In genomic region chr11:110336814-110337288, GRCm38 (mm10) we compare ENCODE assay signal across 8 mouse cellular contexts. TPM values are rescaled to one million over a fixed set of nuclear protein-coding genes. Genes with fewer than 3 reads are reported as not detected.
DNase-seq lines count a peak whose midpoint lies in the region; ATAC-seq and TF ChIP-seq lines count a peak whose summit lies in the region.

No protein-coding gene starts in this region.

- H3K9ac ChIP-seq in forebrain, embryonic 14.5 days (ENCODE audit: low read length) = peak overlapping the region; percentile 75
- peak overlapping the region; percentile 71 for H3K9ac ChIP-seq in liver, embryonic 12.5 days

- H3K4me1 ChIP-seq in forebrain, embryonic 14.5 days (ENCODE audit: control insufficient read depth, insufficient read depth, low read length) = 0 out of 2 replicates have a peak, but pooled peaks cover 3% of the 10 kb centered on the region
- H3K4me1 ChIP-seq in liver, embryonic 12.5 days = peaks cover 16% of the 10 kb centered on the region; the same call in 1 of the 2 replicates

- no peak overlapping the region for H3K27ac ChIP-seq in forebrain, embryonic 14.5 days (ENCODE audit: low read depth, low read length)
- H3K27ac ChIP-seq in liver, embryonic 12.5 days = no peak overlapping the region

- peak overlapping the region; percentile 77 for H3K4me3 ChIP-seq in forebrain, embryonic 14.5 days (ENCODE audit: low read depth, low read length)
- H3K4me3 ChIP-seq in liver, embryonic 12.5 days = peak overlapping the region; percentile 76
- peak overlapping the region; percentile 52 for H3K4me3 ChIP-seq in myocyte

- peak; percentile 47 for ATAC-seq in forebrain, embryonic 14.5 days
- ATAC-seq in liver, embryonic 12.5 days = no peak

- TF ChIP-seq POLR2A in myocyte (IDR thresholded peaks at IDR 0.05; ENCODE audit: insufficient read length, low read depth) = no peak

- H3ac ChIP-seq in myocyte (ENCODE audit: control insufficient read depth, insufficient read length) = peak overlapping the region; percentile 31

- peaks cover 6% of the 10 kb centered on the region for H3K79me2 ChIP-seq in myocyte (ENCODE audit: control insufficient read depth, insufficient read depth)

- H3K9me3 ChIP-seq in forebrain, embryonic 14.5 days (replicated peaks; ENCODE audit: control insufficient read depth, low read length) = no peaks in the 10 kb centered on the region
- no peaks in the 10 kb centered on the region for H3K9me3 ChIP-seq in liver, embryonic 12.5 days (replicated peaks)

- peak; percentile 31 to 42 for DNase-seq in right cerebral cortex, postnatal 10 days (ENCODE audit: low spot score in 2 of 2)
- DNase-seq in right cerebral cortex, adult 18-20 months = no peak
- DNase-seq in adrenal gland, postnatal 25 days = peak; percentile 16
- peak; percentile 47 for DNase-seq in forebrain, embryonic 14.5 days (ENCODE audit: low spot score)
- peak; percentile 25 for DNase-seq in induced T-regulatory cell, adult 2 months (ENCODE audit: low read depth)
- DNase-seq in thymus, postnatal 14 days = no peak

- under 1% methylated on average over 18 of the region's 18 CpGs for WGBS in forebrain, embryonic 14.5 days
- WGBS in liver, embryonic 12.5 days (ENCODE audit: insufficient replicate concordance) = 2% methylated on average over 18 of the region's 18 CpGs

- H3K27me3 ChIP-seq in forebrain, embryonic 14.5 days (replicated peaks; ENCODE audit: control insufficient read depth, insufficient read depth, low read length) = no peaks in the 10 kb centered on the region
- peaks cover 30% of the 10 kb centered on the region for H3K27me3 ChIP-seq in liver, embryonic 12.5 days (replicated peaks)
- no peaks in the 10 kb centered on the region for H3K27me3 ChIP-seq in myocyte (ENCODE audit: control insufficient read depth, insufficient read depth, insufficient read length)

- H3K4me2 ChIP-seq in forebrain, embryonic 14.5 days (ENCODE audit: low read length) = peak overlapping the region; percentile 85
- H3K4me2 ChIP-seq in liver, embryonic 12.5 days = peak overlapping the region; percentile 98
- peak overlapping the region; percentile 94 for H3K4me2 ChIP-seq in myocyte (ENCODE audit: low read depth)

- H3K36me3 ChIP-seq in forebrain, embryonic 14.5 days (ENCODE audit: control insufficient read depth, insufficient read depth, low read length) = no peaks in the 10 kb centered on the region
- H3K36me3 ChIP-seq in liver, embryonic 12.5 days = no peaks in the 10 kb centered on the region
- no peaks in the 10 kb centered on the region for H3K36me3 ChIP-seq in myocyte (ENCODE audit: control insufficient read depth, insufficient read depth)

TF ChIP-seq in myocyte, 11 proteins besides CTCF, POLR2A, EP300 and RAD21:
- TF ChIP-seq USF1 (IDR thresholded peaks at IDR 0.05; ENCODE audit: low read depth) (no peak), CEBPB (IDR thresholded peaks at IDR 0.05; ENCODE audit: insufficient read depth, poor library complexity, severe bottlenecking) (peak; percentile 62; the same call in 1 of the 2 replicates), TCF12 (IDR thresholded peaks at IDR 0.05; ENCODE audit: insufficient read depth, poor library complexity, severe bottlenecking) (no peak), TCF3 (IDR thresholded peaks at IDR 0.05; ENCODE audit: insufficient read length, low read depth) (no peak), MYOG (IDR thresholded peaks at IDR 0.05; ENCODE audit: control insufficient read depth in 1 of 3, insufficient read depth in 1 of 3, insufficient read length in 2 of 3, low read depth in 2 of 3) (peak in 1 of 3 experiments; percentile 18), MYOD1 (IDR thresholded peaks at IDR 0.05; ENCODE audit: control insufficient read depth in 1 of 3, insufficient read length in 2 of 3, low read depth in 2 of 3) (peak in 1 of 3 experiments; percentile 21)

RNA-seq across cellular contexts. Expression of gene Abca5, which starts 0.7 kb away (rescaled TPM):
- 8.9 and 14.0 TPM in 2 replicates for total RNA-seq in adrenal gland, postnatal 25 days (2021)
- 10.2 and 11.6 TPM in 2 replicates for polyA plus RNA-seq in forebrain, embryonic 14.5 days (2014; fragmentation: Nextera tagmentation; extraction: Ambion mirVana)
- 0.49 and 0.95 TPM in 2 replicates for polyA plus RNA-seq in liver, embryonic 12.5 days (2016; fragmentation: Nextera tagmentation; extraction: Ambion mirVana)
- polyA plus RNA-seq in myocyte (2012; fragmentation: generic; extraction: Trizol) = 2.9 TPM

Comparison
In these comparisons a context has a peak if more than half of its experiments do, and no peak if none do; other contexts are left out.
1. DNase-seq: peak in right cerebral cortex, postnatal 10 days (2 of 2), adrenal gland, postnatal 25 days (single experiment), forebrain, embryonic 14.5 days (single experiment) and induced T-regulatory cell, adult 2 months (single experiment); none in right cerebral cortex, adult 18-20 months (single experiment) and thymus, postnatal 14 days (single experiment).
2. Peak in every context shown above with its lines, with median percentiles within 50 percentile points of each other: H3K4me2 ChIP-seq and H3K4me3 ChIP-seq.